Mouse (Mus musculus) liver, adult 2 months (tissue): ENCODE measurements at regions not wholly inside any gene's neighbourhood (a gene's known extent, or its start where the extent isn't known, plus 50 kb on each side); places are given as distances from the start of the nearest gene placed in this dataset.

Experiments used
- DNase-seq: peaks from one replicate; pipeline ENCODE4 v3.0.0-alpha.2; 2011; ENCODE audit warnings: low read depth, low spot score; ENCODE audit errors: extremely low read depth
- H3K27ac ChIP-seq: fragments of 200-500 bp; replicated peaks from 2 replicates; pipeline ENCODE4 v1.5.1; 2012; ENCODE audit warnings: low read depth, mild to moderate bottlenecking, control low read depth, inconsistent platforms, low read length; ENCODE audit not compliant: insufficient read depth
- H3K27me3 ChIP-seq: fragments of 200-500 bp; 2 replicates; pipeline ENCODE4 v1.6.1; 2012; ENCODE audit warnings: mild to moderate bottlenecking, moderate library complexity, low read length, inconsistent platforms; ENCODE audit not compliant: control insufficient read depth, insufficient read depth
- H3K36me3 ChIP-seq: fragments of 200-500 bp; 2 replicates; pipeline ENCODE4 v1.6.1; 2012; ENCODE audit warnings: low read length, inconsistent platforms; ENCODE audit not compliant: control insufficient read depth, insufficient read depth
- H3K4me1 ChIP-seq: fragments of 200-500 bp; 2 replicates; pipeline ENCODE4 v1.6.1; 2011; ENCODE audit warnings: low read length; ENCODE audit not compliant: control insufficient read depth, insufficient read depth
- H3K4me3 ChIP-seq: fragments of 200-500 bp; 2 replicates; pipeline ENCODE4 v1.5.1; 2011; ENCODE audit warnings: low read depth, mild to moderate bottlenecking, control low read depth, low read length, moderate library complexity; ENCODE audit not compliant: insufficient read depth
- H3K79me2 ChIP-seq: fragments of 200-500 bp; 2 replicates; pipeline ENCODE4 v1.6.1; 2012; ENCODE audit warnings: inconsistent platforms, mild to moderate bottlenecking, low read length, moderate library complexity; ENCODE audit not compliant: control insufficient read depth, insufficient read depth
- H3K9ac ChIP-seq: fragments of 200-500 bp; 2 replicates; pipeline ENCODE4 v1.6.1; 2012; ENCODE audit warnings: low read depth, mild to moderate bottlenecking, control low read depth, inconsistent platforms, low read length
- CTCF ChIP-seq: fragments of 200-500 bp; IDR thresholded peaks from 2 replicates; pipeline ENCODE4 v1.5.1; 2011; ENCODE audit warnings: low read depth, low read length, control low read depth
- POLR2A ChIP-seq: fragments of 200-500 bp; IDR thresholded peaks from 2 replicates; pipeline ENCODE4 v1.6.1; 2011; ENCODE audit warnings: low read length, control low read depth; ENCODE audit not compliant: insufficient read depth; ENCODE audit errors: extremely low read depth
- WGBS: fragments of 180-500 bp; shearing (Covaris S2); methylation state at CpG from one replicate; pipeline ENCODE4 v1.1.7; 2018; 5-methylcytosine and 5-hydroxymethylcytosine counted together

DNA sequence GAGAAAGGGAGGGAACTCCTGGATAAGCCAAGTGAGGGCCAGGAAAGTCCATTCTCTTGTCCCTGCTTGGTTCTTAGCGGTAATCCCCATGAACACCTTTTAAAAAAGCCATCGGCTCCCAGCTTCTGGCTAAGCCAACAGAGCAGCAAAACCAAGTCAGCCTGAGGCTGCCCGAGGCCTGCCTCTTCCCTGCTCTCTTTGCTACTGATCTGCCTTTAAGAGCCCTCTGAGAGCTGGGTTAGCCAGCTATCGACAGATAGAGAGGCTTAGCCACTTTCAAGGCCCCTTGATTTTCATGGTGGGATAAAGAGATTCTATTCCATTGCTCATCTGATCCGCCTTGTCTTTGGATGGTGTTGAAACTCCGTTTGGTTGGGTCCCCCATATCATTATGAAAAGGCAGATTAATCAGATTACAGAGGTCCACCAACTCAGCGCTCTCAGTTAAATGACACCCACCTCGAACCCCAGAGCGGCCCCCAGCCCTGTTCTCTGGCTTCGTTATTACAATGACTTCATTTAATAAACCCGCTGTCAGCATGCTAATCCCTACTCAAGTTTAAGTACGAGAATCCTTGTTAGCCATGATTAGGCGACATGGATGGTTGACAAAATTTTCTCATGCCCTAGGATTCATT lies 66.1 kb downstream of the Slc4a3 start:
- H3K4me1 ChIP-seq: no peaks in the 10 kb centered on the region
- H3K9ac ChIP-seq: no peak overlapping the region
- no peaks in the 10 kb centered on the region for H3K36me3 ChIP-seq
- DNase-seq: no peak
- H3K4me3 ChIP-seq: no peak overlapping the region
- no peaks in the 10 kb centered on the region for H3K79me2 ChIP-seq
- TF ChIP-seq CTCF (no peak), POLR2A (no peak)
- no peak overlapping the region for H3K27ac ChIP-seq
- peaks cover 7% of the 10 kb centered on the region; the same call in 1 of the 2 replicates for H3K27me3 ChIP-seq
- 81% methylated on average over 13 of the region's 13 CpGs for WGBS

DNA sequence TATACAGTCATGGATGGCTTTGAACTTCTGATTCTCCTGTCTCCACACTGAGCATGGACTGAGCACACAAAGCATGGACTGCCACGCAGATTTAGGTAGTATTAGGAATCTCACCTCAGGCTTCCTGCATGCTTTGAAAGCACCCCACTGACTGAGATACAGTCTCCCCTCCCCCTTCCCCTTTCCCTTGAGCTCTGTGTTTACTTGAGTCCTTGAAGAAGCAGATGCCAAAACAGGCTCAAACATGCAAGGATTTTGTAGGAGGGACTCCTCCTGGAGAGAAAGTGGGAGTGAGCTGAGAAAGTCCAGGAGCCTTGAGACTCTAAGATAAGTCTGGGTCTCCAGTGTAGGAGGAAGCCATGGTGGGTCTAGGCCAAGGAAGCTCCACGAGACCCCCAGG lies 67.1 kb downstream of the Slc4a3 start:
- Histone ChIP-seq H3K4me3 (no peak overlapping the region), H3K4me1 (no peaks in the 10 kb centered on the region), H3K9ac (no peak overlapping the region), H3K36me3 (no peaks in the 10 kb centered on the region), H3K79me2 (no peaks in the 10 kb centered on the region), H3K27me3 (peaks cover 4% of the 10 kb centered on the region; the same call in 1 of the 2 replicates), H3K27ac (no peak overlapping the region)
- TF ChIP-seq CTCF: no peak
- no peak for TF ChIP-seq POLR2A
- WGBS: 45% methylated on average over 2 of the region's 2 CpGs
- DNase-seq: no peak

DNA sequence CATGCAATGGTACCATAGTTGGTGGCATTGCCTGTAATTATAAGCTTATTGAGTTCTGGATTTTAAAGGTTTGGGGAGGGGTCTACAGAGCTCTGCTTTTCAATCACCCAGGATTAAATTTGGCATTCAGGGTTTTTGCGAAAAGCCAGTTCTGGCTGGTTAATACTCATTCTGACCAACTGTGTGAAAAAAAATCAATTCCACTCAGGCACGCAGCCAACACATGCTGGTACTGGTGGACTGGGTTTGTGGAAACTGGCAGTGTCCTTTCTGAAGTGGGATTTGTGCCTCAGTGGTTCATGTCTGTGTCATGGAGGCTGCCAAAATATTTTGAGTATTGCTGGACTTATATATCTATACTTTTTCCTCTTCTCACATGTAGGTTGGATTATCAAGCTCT lies 70.9 kb downstream of the Slc4a3 start:
- peak; percentile 69 for DNase-seq

GRCm38 (mm10) chr1:75618367-75618790 lies 72.3 kb downstream of the Slc4a3 start:
- H3K4me3 ChIP-seq: no peak overlapping the region
- H3K79me2 ChIP-seq: no peaks in the 10 kb centered on the region
- 52% methylated on average over 7 of the region's 7 CpGs for WGBS
- peaks cover 4% of the 10 kb centered on the region; the same call in 1 of the 2 replicates for H3K27me3 ChIP-seq
- no peaks in the 10 kb centered on the region for H3K36me3 ChIP-seq
- TF ChIP-seq POLR2A: no peak
- no peak for TF ChIP-seq CTCF
- H3K4me1 ChIP-seq: no peaks in the 10 kb centered on the region
- no peak overlapping the region for H3K27ac ChIP-seq
- H3K9ac ChIP-seq: no peak overlapping the region
- no peak for DNase-seq

More for the DNA sequence above, 70.9 kb downstream of the Slc4a3 start:
- no peaks in the 10 kb centered on the region for H3K4me1 ChIP-seq
- no peak overlapping the region for H3K4me3 ChIP-seq
- H3K9ac ChIP-seq: no peak overlapping the region
- no peak for TF ChIP-seq POLR2A
- no peak for TF ChIP-seq CTCF
- peaks cover 4% of the 10 kb centered on the region; the same call in 1 of the 2 replicates for H3K27me3 ChIP-seq
- no peaks in the 10 kb centered on the region for H3K79me2 ChIP-seq
- no peak overlapping the region for H3K27ac ChIP-seq
- no peaks in the 10 kb centered on the region for H3K36me3 ChIP-seq
- WGBS: 20% methylated on average over 2 of the region's 2 CpGs

- Histone ChIP-seq H3K27me3 (peaks cover 4% of the 10 kb centered on the region; the same call in 1 of the 2 replicates), H3K9ac (no peak overlapping the region), H3K27ac (no peak overlapping the region), H3K4me3 (no peak overlapping the region), H3K4me1 (no peaks in the 10 kb centered on the region), H3K79me2 (no peaks in the 10 kb centered on the region), H3K36me3 (no peaks in the 10 kb centered on the region)
- no peak for DNase-seq
- TF ChIP-seq POLR2A (no peak), CTCF (no peak)
- WGBS: 94% methylated on average over 2 of the region's 2 CpGs
Observed at GRCm38 (mm10) chr1:75630287-75630686, 84.2 kb downstream of the Slc4a3 start.

GRCm38 (mm10) chr1:75631729-75632128 lies 85.7 kb downstream of the Slc4a3 start:
- Histone ChIP-seq H3K36me3 (no peaks in the 10 kb centered on the region), H3K9ac (no peak overlapping the region), H3K27ac (no peak overlapping the region), H3K79me2 (no peaks in the 10 kb centered on the region), H3K4me3 (no peak overlapping the region), H3K27me3 (peaks cover 4% of the 10 kb centered on the region; the same call in 1 of the 2 replicates), H3K4me1 (no peaks in the 10 kb centered on the region)
- DNase-seq: no peak
- 63% methylated on average over 1 of the region's 1 CpGs for WGBS
- TF ChIP-seq POLR2A: no peak
